Mouse (Mus musculus) bone marrow, adult 2 months (tissue): Measurements from ENCODE around the gene Zbtb2. TPM values are rescaled to one million over a fixed set of nuclear protein-coding genes. Genes with fewer than 3 reads are reported as not detected.
"Not testable (repeated sequence)": the region's sequence is repeated elsewhere in the genome, so short reads cannot be mapped to it uniquely, and the experiment has no call there.

Experiments
- H3K27ac ChIP-seq: fragments of 200-500 bp; 2 replicates; pipeline ENCODE4 v1.5.1; 2012; ENCODE audit warnings: low read depth, mild to moderate bottlenecking, control low read depth, inconsistent platforms, low read length; ENCODE audit not compliant: control insufficient read depth, poor library complexity, insufficient read depth
- H3K4me1 ChIP-seq: fragments of 200-500 bp; 2 replicates; pipeline ENCODE4 v1.6.1; 2011; ENCODE audit warnings: low read length; ENCODE audit not compliant: control insufficient read depth, insufficient read depth
- H3K4me3 ChIP-seq: fragments of 200-500 bp; replicated peaks from 2 replicates; pipeline ENCODE3; 2011; ENCODE audit warnings: mild to moderate bottlenecking, low read depth, low read length, control low read depth; ENCODE audit not compliant: control insufficient read depth
- CTCF ChIP-seq: fragments of 200-500 bp; IDR thresholded peaks from 2 replicates; pipeline ENCODE4 v1.5.1; 2011; ENCODE audit warnings: low read length, control low read depth; ENCODE audit not compliant: control insufficient read depth, insufficient read depth
- POLR2A ChIP-seq: fragments of 200-500 bp; IDR thresholded peaks from 2 replicates; pipeline ENCODE4 v1.6.1; 2011; ENCODE audit warnings: low read depth, mild to moderate bottlenecking, control low read depth, low read length, borderline replicate concordance; ENCODE audit not compliant: control insufficient read depth
- WGBS: fragments of 180-500 bp; shearing (Covaris S2); methylation state at CpG from one replicate; pipeline ENCODE4 v1.1.7; 2018; 5-methylcytosine and 5-hydroxymethylcytosine counted together
- polyA plus RNA-seq: library from polyadenylated mRNA; stranded (reverse); fragments of >200 nt; gene quantifications from 2 replicates; pipeline ENCODE4 v1.2.4, GENCODE M21; 2011; ENCODE audit warnings: low replicate concordance; ENCODE audit not compliant: missing spikeins, insufficient read depth, insufficient read length

The Zbtb2 gene
- polyA plus RNA-seq, result 2.9 and 7.6 TPM in 2 replicates

DNA sequence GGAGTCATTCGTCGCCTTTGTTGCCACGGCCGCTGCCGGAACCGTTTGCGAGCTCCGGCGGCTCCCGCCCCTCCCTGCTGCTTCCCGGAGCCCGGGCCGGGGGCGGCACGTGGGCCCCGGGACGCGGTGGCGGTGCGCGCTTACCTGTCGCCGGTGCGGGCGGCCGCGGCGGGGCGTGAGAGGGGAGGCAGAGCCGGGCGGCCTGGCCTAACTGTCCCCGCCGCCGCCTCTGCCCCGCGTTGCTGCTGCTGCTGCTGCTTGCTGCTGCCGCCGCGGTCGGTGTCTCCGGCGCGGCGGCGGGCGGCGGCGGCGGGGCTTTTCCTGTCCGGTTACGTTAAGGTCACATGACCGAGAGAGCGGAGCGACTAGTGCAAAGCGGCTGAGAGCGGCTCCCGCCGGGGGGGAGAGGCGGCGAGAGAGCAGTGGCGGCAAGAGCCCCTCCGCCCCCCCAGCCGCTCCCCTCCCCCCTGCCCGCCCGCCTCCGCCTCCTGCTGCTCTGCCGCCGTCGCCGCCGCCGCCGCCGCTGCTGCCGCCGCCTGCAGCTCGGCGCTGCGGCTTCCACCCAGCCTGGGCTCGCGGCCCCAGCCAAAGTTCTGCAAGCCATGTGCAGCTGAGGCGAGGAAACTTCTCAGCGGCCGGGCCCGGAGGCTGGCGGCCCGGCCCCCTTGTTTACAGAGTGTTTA lies at the start of gene Zbtb2:
Zbtb2 (minus strand) TSS at position 408 of the 683 bp plus-strand sequence.
- H3K4me1 ChIP-seq, result peaks cover 9% of the 10 kb centered on the region
- H3K4me3 ChIP-seq, result peak within 1 kb of the TSS; percentile 79
- TF ChIP-seq POLR2A, result no peak
- TF ChIP-seq CTCF, result no peak
- under 1% methylated on average over 76 of the region's 87 CpGs for WGBS
- peak within 1 kb of the TSS; percentile 100 for H3K27ac ChIP-seq

DNA sequence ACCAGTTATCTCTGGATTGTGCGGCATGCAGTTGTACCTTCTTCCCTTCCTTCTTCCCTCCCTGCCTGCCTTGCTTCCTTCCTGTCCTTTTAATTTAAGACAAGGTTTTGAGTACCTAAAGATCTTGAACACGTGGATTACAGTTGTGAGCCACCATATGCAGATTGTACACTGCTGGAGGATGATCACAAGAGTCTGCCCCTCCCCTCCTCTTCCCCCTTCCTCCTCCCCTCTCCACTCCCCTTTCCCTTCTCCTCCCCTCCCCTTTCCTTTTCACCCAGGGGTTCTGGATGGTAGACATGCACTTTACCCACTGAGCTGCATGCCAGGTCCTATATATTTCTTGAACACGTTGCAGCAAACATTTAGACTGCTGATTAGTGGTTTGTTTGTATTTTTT lies 47.5 kb upstream of the Zbtb2 start:
- 61% methylated on average over 3 of the region's 3 CpGs for WGBS
- Histone ChIP-seq H3K4me3 (no peak overlapping the region), H3K4me1 (peaks cover 1% of the 10 kb centered on the region; the same call in 1 of the 2 replicates), H3K27ac (no peak overlapping the region)
- TF ChIP-seq CTCF, result no peak

DNA sequence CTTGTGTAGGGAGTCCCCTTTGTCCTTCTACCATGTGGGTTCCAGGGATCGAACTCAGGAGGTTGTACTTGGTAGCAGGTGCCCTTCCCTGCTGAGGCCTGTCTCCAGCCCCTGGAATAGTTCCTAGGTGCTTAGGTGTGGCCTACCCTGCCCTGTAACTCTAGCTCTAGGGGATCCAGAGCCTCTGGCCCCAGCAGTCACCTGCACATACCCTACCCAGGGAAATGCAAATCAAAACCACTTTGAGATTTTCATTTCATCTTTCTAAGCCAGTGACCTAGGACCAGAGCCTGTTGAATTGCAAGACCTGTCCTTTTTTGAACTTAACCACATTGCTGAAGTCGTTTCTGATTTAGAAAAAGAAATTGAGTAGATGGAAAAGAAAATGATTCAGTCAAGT lies 46.0 kb upstream of the Zbtb2 start:
- not testable (repeated sequence) for H3K4me1 ChIP-seq, H3K27ac ChIP-seq, H3K4me3 ChIP-seq
- 50% methylated on average over 2 of the region's 2 CpGs for WGBS

DNA sequence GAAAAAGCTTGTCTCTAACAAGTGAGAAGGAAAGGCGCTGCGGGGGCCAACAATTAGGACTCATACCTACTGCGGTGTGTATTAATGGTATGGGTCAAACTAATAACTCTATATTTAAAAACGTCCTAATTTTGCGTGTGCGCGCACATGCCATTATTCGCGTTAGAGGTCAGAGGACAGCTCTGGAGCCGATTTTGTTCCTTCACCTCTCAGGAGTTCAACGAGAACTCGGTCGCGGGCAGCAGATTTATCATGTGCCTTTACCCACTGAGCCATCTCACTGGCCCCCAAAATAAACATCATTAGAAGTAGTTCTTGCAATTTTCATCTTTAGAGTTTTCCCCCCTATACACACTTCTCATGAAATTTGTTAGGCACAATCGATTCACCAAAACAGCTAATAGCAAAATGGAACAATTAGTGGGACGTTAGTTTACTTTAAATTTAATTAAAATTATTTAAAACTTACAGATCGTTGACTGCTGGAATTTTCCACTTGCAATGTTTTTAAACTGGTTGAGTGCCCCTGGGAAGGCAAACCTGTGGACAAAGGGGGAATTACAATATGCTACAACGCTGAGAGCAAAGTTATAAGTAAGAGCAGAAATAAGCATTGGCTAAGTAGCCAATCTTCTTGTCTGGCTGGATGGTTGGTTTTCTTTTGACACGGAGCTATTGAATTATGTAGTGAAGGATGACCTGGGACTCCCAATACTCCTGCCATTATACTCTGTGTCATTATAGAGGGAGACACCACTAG lies 45.3 kb upstream of the Zbtb2 start:
- peak overlapping the region; percentile 86 for H3K4me3 ChIP-seq
- TF ChIP-seq CTCF, result no peak
- TF ChIP-seq POLR2A, result no peak
- peaks cover 1% of the 10 kb centered on the region; the same call in 1 of the 2 replicates for H3K4me1 ChIP-seq
- H3K27ac ChIP-seq, result peak overlapping the region; percentile 97
- 3% methylated on average over 19 of the region's 19 CpGs for WGBS

DNA sequence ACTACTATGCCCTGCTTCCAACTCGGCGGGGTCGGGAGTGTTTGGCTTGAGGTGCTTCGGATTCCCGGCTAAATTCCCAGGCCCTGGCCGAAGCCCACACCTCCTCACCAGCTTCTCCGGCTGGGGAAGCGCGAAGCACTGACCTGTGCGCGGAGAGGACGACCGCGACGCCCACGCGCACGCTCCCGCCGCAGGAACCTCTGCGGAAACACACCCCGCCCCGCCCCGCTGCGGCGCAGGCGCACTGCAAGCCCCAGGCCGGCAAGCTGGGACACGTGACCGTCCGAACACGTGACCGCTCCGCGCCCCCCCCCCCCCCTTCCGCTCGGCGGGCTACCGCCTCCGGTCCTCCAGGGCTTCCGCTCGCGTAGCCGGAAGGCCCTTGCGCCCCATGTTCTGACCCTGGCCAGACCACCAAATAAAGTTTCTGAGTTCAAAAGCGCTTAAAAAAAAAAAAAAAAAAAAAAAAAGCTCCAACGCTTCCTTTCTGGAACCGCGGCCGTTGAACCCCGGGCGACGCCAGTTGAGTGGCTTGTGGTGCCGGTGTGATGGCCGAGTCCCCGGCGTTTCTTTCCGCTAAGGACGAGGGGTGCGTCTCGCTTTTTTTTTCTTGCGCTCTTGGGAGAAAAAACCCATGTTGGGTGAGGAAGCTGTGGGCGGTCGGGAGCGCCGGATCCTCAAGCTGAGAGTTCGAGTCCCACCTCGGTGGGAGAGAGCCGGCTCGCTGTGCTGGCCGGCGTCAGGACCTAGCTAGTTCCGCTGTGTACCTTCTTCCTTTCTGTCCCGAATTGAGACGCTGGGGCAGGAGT lies 44.4 kb upstream of the Zbtb2 start, which contains the start of the genes Rmnd1 and Armt1:
Rmnd1 (minus strand) TSS at position 266 of the 809 bp plus-strand sequence.
Armt1 (plus strand) TSS at position 345 of the 809 bp plus-strand sequence.
- H3K4me3 ChIP-seq, result peak within 1 kb of the TSS; percentile 86
- H3K4me1 ChIP-seq, result peaks cover 1% of the 10 kb centered on the region; the same call in 1 of the 2 replicates
- WGBS, result under 1% methylated on average over 75 of the region's 75 CpGs
- peak within 1 kb of the TSS; percentile 97 for H3K27ac ChIP-seq
- TF ChIP-seq POLR2A (peak; percentile 87; the same call in 1 of the 2 replicates), CTCF (no peak)

DNA sequence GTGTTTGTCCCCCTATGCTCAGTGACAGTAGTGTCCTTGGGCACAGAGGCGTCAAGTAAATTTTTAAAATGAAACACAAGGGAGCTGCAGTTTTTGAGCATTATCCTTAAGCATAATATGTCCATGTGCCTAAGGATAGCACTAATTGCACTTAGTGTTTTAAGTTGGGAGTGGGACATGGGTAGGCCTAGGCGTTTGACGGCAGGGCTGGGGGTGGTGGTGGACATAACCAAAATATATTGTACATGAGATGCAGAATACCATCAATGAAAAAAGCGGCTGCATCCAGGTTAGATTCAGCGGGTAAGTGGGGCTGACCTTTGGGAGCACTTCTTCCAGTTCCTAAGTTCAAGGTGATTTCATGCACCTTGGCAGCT lies 43.8 kb upstream of the Zbtb2 start:
- Histone ChIP-seq H3K4me3 (peak overlapping the region; percentile 79), H3K4me1 (peaks cover 1% of the 10 kb centered on the region; the same call in 1 of the 2 replicates), H3K27ac (peak overlapping the region; percentile 97)
- WGBS, result 7% methylated on average over 5 of the region's 5 CpGs
- TF ChIP-seq CTCF (no peak), POLR2A (no peak)

DNA sequence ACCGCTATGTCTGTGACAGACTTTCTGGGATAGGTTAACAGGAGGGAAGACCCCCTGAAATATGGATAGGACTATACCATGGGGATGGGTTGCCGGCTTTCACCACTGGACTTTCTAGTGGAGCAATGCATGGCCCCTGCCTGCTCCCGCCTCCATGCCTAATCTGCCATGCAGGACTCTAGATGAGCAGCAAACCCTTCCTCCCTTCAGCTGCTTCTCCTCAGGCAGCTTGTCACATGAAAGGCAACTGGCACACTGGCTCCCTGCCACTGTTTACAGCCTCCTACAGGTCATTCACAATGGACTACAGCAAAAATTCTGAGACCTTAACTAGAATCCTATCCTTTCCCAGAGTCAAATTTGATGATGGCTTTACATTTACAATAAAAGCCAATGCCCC lies 42.9 kb upstream of the Zbtb2 start:
- H3K4me1 ChIP-seq, result peaks cover 1% of the 10 kb centered on the region; the same call in 1 of the 2 replicates
- H3K27ac ChIP-seq, result peak overlapping the region; percentile 18; the same call in 1 of the 2 replicates
- WGBS, result 79% methylated on average over 3 of the region's 3 CpGs
- H3K4me3 ChIP-seq, result no peak overlapping the region
- TF ChIP-seq POLR2A, result no peak
- no peak for TF ChIP-seq CTCF

DNA sequence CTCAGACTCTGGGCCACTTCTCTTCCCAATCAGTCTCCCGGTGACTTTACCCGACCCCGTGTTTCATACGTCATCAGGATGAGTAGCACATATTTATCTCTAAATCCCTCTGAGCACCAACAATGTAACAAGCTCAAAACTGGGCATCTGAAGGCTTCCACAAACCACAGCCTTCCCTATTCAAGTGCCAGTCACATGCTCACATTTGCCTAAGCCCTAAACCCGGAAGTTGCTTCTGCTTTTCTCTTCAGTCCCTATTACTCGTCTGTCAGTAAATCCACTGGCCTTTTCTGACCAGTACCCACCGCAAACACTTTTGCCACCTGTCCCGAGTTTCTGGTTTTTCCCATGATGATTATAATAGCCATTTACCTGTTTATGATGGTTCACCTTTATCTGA lies 42.5 kb upstream of the Zbtb2 start:
- peaks cover 1% of the 10 kb centered on the region; the same call in 1 of the 2 replicates for H3K4me1 ChIP-seq
- H3K4me3 ChIP-seq, result no peak overlapping the region
- TF ChIP-seq CTCF, result no peak
- H3K27ac ChIP-seq, result no peak overlapping the region; the same call in 1 of the 2 replicates
- 34% methylated on average over 8 of the region's 8 CpGs for WGBS
